Mouse (Mus musculus) monocyte, adult 2 months (primary cell): Measurements from ENCODE around the gene Nfib.

Experiments used
- DNase-seq, 2 experiments: peaks; one replicate each; pipeline ENCODE4 v3.0.0; 2022; ENCODE audit warnings: low spot score in 2 of 2, low read depth in 1 of 2

Nfib gene

GRCm38 (mm10) chr4:82704841-82705794, at the start of gene Nfib:
Gene Nfib, minus strand, starts transcription at chr4:82705750.
- DNase-seq: no peak

DNA sequence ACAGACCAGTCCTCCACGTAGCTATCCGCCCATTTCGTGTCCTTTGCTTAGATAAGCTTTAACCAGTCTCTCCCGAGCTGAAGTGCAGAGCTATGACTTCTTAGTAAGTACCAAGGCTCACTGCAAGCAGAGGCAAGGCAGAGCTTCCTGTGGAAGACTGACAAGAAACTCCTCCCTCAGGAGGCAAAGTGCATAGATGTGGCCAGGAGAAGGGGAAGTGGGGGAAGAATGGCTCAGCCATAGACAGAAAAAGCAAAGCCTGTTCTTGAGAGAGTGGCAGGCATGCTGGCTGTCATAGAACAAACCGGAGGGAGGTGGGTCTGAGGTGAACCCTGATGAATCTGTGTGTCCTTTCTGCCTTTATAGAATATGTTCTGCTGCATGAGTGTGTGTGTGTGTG, 30.2 kb upstream of the Nfib start:
- DNase-seq: no peak

GRCm38 (mm10) chr4:82734765-82735481, 29.4 kb upstream of the Nfib start:
- no peak for DNase-seq

- DNase-seq: no peak
These were observed 28.8 kb upstream of the Nfib start for GRCm38 (mm10) chr4:82734348-82734747.

GRCm38 (mm10) chr4:82733636-82734035, 28.1 kb upstream of the Nfib start:
- no peak for DNase-seq

- no peak for DNase-seq
These were observed 24.8 kb upstream of the Nfib start for GRCm38 (mm10) chr4:82730248-82730887.

- no peak for DNase-seq
These were observed 18.5 kb upstream of the Nfib start for GRCm38 (mm10) chr4:82724058-82724457.

- no peak for DNase-seq
These were observed 17.5 kb upstream of the Nfib start for GRCm38 (mm10) chr4:82723048-82723447.

GRCm38 (mm10) chr4:82715833-82716232, 10.3 kb upstream of the Nfib start:
- DNase-seq: no peak

DNA sequence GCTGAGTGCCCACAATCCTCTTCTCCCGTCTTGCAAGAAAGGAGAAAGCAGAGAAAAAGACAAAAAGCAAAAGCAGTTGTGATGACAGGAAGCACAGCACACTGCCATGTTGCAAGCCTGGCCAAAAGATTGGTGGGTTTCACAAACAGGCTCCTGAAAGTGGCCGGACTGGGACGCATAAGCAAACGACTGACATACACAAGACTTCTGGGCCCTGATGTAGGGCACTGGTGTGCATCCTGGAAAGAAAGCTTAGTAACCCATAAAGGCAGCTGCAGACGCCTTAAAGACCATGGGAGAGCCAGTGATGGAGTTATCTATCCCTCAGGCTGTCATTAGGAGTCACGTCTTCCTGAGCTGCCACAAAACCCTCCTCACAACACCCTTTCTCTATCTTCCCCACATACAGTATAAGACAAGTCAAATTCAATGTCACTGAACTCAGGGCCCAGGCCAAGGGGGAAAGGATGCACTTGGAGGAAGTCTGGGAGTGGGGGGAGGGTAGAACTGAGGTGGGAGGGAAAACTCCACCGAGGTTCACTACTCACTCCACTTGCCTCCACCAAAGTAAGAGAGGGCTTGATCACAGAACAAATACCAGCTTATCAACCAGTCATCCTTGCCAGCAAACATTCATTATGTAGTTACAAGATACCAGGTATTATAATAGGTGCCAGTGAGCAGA, 6.2 kb upstream of the Nfib start:
- DNase-seq: no peak

- no peak for DNase-seq
These were observed 4.1 kb upstream of the Nfib start for GRCm38 (mm10) chr4:82709666-82710065.

- DNase-seq: no peak
These were observed 462 bp upstream of the Nfib start for GRCm38 (mm10) chr4:82706012-82706411.

- no peak for DNase-seq
These were observed 1.3 kb downstream of the Nfib start for GRCm38 (mm10) chr4:82704079-82704830.

DNA sequence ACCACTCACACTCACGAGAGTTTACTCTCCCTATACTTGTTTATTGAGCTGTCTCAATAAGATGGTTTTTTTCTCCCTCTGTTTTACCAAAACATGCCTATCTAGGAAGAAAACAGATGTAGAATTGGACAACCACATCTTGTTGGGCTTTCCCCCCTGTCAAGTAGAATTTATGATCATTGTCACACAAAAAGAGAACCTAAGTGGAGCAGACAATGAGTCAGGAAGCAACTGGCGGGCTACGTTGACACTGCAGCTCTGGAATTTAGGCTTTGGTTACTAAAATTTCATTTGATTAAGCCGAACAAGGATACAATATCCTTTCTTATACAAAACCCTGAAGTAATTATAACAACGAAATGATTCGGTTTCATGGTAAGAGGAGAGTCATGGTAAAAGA, 2.7 kb downstream of the Nfib start:
- DNase-seq: no peak

- no peak for DNase-seq
These were observed 6.0 kb downstream of the Nfib start for GRCm38 (mm10) chr4:82699504-82699903.

- DNase-seq: no peak
These were observed 6.9 kb downstream of the Nfib start for GRCm38 (mm10) chr4:82698616-82699015.

- no peak for DNase-seq
These were observed 8.4 kb downstream of the Nfib start for GRCm38 (mm10) chr4:82697151-82697550.

GRCm38 (mm10) chr4:82695760-82696501, 9.6 kb downstream of the Nfib start:
- no peak for DNase-seq

- no peak for DNase-seq
These were observed 13.6 kb downstream of the Nfib start for GRCm38 (mm10) chr4:82692009-82692326.
